Mouse (Mus musculus): ENCODE data around the gene Scn1a. TPM values are rescaled to one million over a fixed set of nuclear protein-coding genes. Genes with fewer than 3 reads are reported as not detected.

The Scn1a gene
- polyA plus RNA-seq, 1 experiment, result not detected

DNA sequence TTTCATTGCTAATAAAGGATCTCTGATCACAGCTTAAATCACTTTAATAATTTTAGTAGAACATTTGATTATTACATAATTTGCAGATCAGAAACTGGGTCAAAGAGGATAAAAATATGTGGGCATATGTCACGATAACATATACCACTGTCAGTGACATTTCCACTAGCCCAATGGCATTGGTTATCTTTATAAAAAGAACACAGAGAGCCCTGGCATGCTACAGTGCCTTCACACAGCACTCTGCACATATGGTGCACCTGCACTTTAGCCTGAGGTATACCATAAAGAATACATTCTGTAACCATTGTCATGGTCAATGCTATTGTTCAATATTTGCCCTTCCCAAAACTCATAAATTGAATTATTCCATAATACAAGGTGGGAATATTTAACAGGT is 94.0 kb downstream of the Scn1a start:
- Histone ChIP-seq H3K27ac (replicated peaks; ENCODE audit: low read depth, low read length) (no peak overlapping the region), H3K4me1 (ENCODE audit: control insufficient read depth, insufficient read depth, insufficient read length, low read length) (no peaks in the 10 kb centered on the region), H3K4me3 (ENCODE audit: insufficient read depth, low read depth, low read length) (no peak overlapping the region)

DNA sequence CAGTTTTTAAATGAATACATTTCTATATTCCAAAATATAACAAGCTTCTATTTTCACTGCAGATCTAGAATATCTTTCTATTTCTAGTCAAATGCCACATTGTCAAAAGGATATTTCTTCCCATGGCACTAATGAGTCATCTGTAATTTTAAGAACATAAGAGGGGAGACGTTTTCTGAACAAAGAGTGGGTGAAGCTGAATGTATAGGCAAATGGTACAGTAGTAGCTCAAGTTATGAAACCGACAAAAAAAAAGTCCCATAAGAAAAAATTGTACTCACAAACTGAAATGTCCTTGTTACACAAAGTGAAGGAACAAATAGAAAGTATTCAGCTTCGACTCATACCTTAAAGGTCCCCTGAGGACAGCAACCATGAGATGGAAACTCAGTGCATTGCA is 94.5 kb downstream of the Scn1a start:
- Histone ChIP-seq H3K4me3 (ENCODE audit: insufficient read depth, low read depth, low read length) (no peak overlapping the region), H3K4me1 (ENCODE audit: control insufficient read depth, insufficient read depth, insufficient read length, low read length) (no peaks in the 10 kb centered on the region), H3K27ac (replicated peaks; ENCODE audit: low read depth, low read length) (no peak overlapping the region)

DNA sequence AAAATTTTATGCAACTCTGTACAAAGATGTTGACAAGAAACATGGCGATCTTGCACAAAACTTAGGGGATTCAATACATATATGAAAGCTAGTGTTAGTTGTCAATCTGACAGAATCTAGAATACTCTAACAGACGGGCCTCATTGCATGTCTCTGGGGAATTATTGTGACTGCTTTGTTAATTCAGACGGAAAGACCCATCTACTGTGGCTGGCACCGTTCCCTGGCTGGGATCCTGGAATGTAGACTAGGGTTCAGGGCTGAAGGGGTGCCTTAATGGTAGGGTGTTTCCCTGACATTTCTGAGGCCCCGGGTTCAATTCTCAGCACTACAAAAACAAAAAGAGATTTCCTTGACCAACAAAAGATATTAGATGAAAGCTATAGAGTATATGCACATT is 103.2 kb downstream of the Scn1a start:
- H3K27ac ChIP-seq (replicated peaks; ENCODE audit: low read depth, low read length), result no peak overlapping the region
- no peaks in the 10 kb centered on the region for H3K4me1 ChIP-seq (ENCODE audit: control insufficient read depth, insufficient read depth, insufficient read length, low read length)
- H3K4me3 ChIP-seq (ENCODE audit: insufficient read depth, low read depth, low read length), result no peak overlapping the region

DNA sequence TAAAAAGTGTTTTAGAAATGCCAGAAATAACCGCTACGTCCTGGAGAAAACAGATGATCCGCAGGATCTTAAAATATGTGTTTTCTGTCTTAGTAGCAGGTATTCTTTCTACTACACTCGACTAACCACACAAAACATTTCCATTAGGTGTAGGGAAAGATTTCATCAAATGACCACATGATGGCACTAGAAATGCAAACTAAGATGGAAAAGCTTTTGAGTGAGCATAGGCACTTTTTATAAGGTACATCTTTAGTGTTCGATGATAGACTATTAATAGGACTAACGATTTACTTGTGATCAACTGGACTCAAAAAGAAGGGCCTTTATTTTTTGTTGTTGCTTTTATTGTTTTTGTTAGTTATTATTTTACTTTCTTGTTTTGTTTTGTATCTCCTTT is 104.2 kb downstream of the Scn1a start:
- no peaks in the 10 kb centered on the region for H3K4me1 ChIP-seq (ENCODE audit: control insufficient read depth, insufficient read depth, insufficient read length, low read length)
- no peak overlapping the region for H3K27ac ChIP-seq (replicated peaks; ENCODE audit: low read depth, low read length)

DNA sequence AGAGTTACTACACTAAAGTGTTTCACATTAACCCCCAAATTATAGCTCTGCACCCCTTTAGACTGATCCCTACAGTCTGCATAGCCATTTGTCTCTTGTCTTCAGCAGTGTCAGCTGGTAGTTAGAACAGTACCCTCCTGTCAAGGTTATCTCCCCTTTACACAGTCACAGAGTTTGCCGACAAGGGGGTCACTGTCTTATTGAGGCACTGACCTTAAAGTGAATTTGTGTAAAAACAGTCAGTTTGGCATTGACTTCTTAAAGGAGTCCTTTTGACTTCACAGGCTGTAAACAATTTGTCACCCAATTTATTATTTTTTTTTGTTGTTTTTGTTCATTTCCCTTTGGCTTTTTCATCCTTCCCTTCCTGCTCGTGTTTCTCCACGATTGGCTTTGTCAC is 168.1 kb downstream of the Scn1a start:
- Histone ChIP-seq H3K27ac (replicated peaks; ENCODE audit: low read depth, low read length) (no peak overlapping the region), H3K4me1 (ENCODE audit: control insufficient read depth, insufficient read depth, insufficient read length, low read length) (no peaks in the 10 kb centered on the region), H3K4me3 (ENCODE audit: insufficient read depth, low read depth, low read length) (no peak overlapping the region)

More for the DNA sequence above, 104.2 kb downstream of the Scn1a start:
- no peak overlapping the region for H3K4me3 ChIP-seq (ENCODE audit: insufficient read depth, low read depth, low read length)

DNA sequence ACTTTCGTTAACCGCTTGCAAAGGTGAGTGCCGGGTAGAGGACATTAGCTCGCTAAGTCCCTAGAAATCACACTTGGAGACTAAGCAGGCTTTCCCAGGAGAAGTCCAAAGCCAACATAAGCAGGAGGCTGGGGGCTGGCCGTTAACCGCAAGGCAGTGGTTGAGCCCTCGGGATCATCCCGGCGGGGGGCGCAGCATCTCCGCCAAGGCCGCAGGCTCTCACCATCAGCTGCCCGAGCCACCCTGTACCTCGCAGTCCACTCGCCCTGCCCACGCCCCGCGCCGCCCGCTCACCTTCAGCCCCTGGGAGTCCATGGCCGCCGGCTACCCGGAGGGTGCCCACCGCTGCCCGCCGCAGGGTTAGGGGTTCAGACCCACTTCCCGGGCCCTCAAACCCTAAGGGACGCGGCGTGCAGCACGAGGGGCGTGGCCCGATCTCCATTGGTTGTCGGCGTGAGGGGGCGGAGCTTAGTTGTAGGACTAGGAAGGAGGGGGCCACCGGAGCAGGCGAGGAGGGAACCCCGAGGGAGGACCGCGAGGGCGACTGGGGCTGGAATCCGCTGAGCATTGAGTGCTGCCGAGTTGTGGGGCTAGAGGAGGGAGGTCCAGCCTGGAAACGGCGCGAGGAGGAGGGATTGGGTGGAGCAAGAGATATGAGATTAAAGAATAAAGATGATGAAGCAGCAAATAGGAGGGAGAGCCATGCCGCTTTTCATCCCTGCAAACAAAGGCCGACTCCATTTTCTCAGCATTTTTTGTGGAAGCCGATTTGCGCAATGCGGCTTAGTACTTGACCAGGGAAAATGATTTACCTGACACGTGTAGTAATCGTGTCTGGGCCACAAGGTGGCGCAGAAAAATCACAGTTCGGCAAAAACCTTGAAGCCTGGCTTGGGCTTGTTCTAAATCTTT is 184.2 kb downstream of the Scn1a start, which contains the start of gene Ttc21b:
Ttc21b (minus strand) TSS at position 398 of the 912 bp plus-strand sequence.
- H3K27ac ChIP-seq (replicated peaks; ENCODE audit: low read depth, low read length), result no peak within 1 kb of the TSS
- H3K4me1 ChIP-seq (ENCODE audit: control insufficient read depth, insufficient read depth, insufficient read length, low read length), result no peaks in the 10 kb centered on the region
- peak within 1 kb of the TSS; percentile 85 for H3K4me3 ChIP-seq (ENCODE audit: insufficient read depth, low read depth, low read length)

DNA sequence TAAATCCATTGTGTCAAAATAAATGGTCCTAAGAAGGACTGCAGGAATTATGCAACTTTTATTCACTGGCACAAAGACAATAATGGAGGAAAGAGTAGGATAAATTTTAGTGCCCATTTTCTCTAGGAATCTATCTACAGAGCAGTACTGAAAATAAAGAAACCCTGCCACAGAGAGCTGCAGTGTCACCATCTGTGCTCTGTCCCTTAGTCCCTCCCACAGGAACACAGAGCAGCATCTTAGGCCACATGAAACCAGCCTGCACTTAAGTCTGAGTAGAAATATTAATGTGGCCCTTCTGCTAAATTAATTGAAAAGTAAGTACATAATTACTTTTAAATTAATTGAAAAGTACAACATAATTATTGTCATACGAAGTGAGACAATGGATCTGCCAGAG is 196.6 kb downstream of the Scn1a start:
- no peaks in the 10 kb centered on the region for H3K4me1 ChIP-seq (ENCODE audit: control insufficient read depth, insufficient read depth, insufficient read length, low read length)
- no peak overlapping the region for H3K27ac ChIP-seq (replicated peaks; ENCODE audit: low read depth, low read length)
- H3K4me3 ChIP-seq (ENCODE audit: insufficient read depth, low read depth, low read length), result no peak overlapping the region

DNA sequence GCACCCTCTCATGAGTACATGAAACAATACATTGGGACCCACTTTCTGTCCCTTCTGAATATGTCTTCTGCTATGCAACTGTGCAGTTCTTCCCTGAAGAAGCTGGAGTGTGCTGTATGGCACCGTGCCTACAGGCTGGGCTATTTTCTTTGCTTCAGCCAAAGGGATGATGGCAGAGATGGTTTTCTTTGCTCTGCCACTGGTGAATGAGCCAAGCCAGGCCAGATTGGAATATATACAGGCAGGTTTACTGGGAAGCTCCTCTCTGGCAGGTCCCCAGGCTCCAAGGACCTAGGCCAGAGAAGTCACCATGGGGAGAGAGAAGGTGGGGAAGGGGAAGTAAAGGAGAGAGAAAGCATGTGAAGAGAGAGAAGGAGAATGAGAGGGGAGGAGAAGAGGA is 200.3 kb downstream of the Scn1a start:
- H3K4me3 ChIP-seq (ENCODE audit: insufficient read depth, low read depth, low read length), result no peak overlapping the region
- H3K27ac ChIP-seq (replicated peaks; ENCODE audit: low read depth, low read length), result no peak overlapping the region
- H3K4me1 ChIP-seq (ENCODE audit: control insufficient read depth, insufficient read depth, insufficient read length, low read length), result no peaks in the 10 kb centered on the region

DNA sequence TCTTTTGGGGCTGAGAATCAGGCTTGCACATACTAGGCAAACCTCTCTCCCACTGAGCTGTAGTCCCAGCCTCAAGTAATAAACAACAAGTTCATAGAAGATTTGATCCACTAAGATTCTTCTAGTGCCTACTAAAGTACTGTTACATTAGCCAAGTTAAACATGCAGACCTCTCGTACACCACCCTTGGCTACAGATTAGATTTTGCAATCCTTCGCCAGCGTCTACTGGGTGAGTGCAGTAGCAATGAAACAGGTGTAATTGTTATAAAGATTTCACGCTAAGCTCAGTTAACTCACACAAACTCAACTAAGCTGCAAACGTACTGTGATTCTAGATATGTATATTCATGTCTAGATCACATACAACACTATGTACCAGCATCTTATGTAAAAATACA is 201.8 kb downstream of the Scn1a start:
- Histone ChIP-seq H3K27ac (replicated peaks; ENCODE audit: low read depth, low read length) (no peak overlapping the region), H3K4me3 (ENCODE audit: insufficient read depth, low read depth, low read length) (no peak overlapping the region), H3K4me1 (ENCODE audit: control insufficient read depth, insufficient read depth, insufficient read length, low read length) (no peaks in the 10 kb centered on the region)

DNA sequence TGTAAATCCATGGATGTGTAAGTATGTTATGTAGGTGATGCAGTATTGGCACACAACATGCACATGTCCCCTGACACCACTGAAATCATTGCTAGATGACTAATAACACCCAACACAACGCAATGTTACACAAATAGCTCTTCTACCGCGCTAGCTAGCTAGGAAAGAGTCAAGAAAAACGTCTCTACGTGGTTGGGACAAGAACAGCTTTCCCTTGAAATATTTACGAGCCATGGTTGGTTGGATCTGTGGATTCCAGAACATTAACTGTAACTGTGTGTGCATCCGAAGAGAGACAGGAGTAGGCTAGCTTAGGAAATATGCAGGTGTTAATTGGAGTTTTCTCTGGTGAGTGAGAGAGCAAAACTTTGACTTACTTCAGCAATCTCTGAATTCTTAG is 219.7 kb downstream of the Scn1a start:
- H3K27ac ChIP-seq (replicated peaks; ENCODE audit: low read depth, low read length), result no peak overlapping the region
- no peaks in the 10 kb centered on the region for H3K4me1 ChIP-seq (ENCODE audit: control insufficient read depth, insufficient read depth, insufficient read length, low read length)
- H3K4me3 ChIP-seq (ENCODE audit: insufficient read depth, low read depth, low read length), result no peak overlapping the region

Other genes with a start within 250 kb of the Scn1a start
- gene Ttc21b, start 184.2 kb downstream of the Scn1a start, polyA plus RNA-seq (2012; ENCODE audit: insufficient read depth, insufficient read length, missing spikeins), result 2.8 and 4.6 TPM in 2 replicates
- gene Scn9a, start 194.1 kb upstream of the Scn1a start, polyA plus RNA-seq (2012; ENCODE audit: insufficient read depth, insufficient read length, missing spikeins), result not detected in 2 replicates

All from brown adipose tissue, adult 24 weeks (tissue).